Mouse (Mus musculus) lung, embryonic 16.5 days (tissue): ENCODE measurements around the gene Zfp367. TPM values are rescaled to one million over a fixed set of nuclear protein-coding genes. Genes with fewer than 3 reads are reported as not detected.

ENCODE experiments used
- ATAC-seq: fragments of 200-750 bp; cut with Nextera tagmentation; 2 replicates; pipeline ENCODE4 v1.8.0; 2017; ENCODE audit warnings: low read depth, mild to moderate bottlenecking, moderate library complexity
- H3K27ac ChIP-seq: fragments of 300-500 bp; sonication (generic); 2 replicates; pipeline ENCODE4 v1.5.1; 2014; ENCODE audit warnings: mild to moderate bottlenecking, control low read depth, low read length
- H3K27me3 ChIP-seq: fragments of 300-500 bp; sonication (generic); 2 replicates; pipeline ENCODE4 v1.6.1; 2014; ENCODE audit warnings: low read depth, low read length, mixed read lengths; ENCODE audit not compliant: control insufficient read depth, insufficient read depth
- H3K36me3 ChIP-seq: fragments of 300-500 bp; sonication (generic); 2 replicates; pipeline ENCODE4 v1.6.1; 2014; ENCODE audit warnings: low read length; ENCODE audit not compliant: control insufficient read depth, insufficient read depth
- H3K4me1 ChIP-seq: fragments of 300-500 bp; sonication (generic); replicated peaks from 2 replicates; pipeline ENCODE4 v1.6.1; 2014; ENCODE audit warnings: low read length, mixed read lengths; ENCODE audit not compliant: control insufficient read depth, insufficient read depth
- H3K4me2 ChIP-seq: fragments of 300-500 bp; sonication (generic); 2 replicates; pipeline ENCODE4 v1.6.1; 2014; ENCODE audit warnings: low read depth, low read length, control low read depth
- H3K4me3 ChIP-seq: fragments of 300-500 bp; sonication (generic); 2 replicates; pipeline ENCODE4 v1.5.1; 2014; ENCODE audit warnings: mild to moderate bottlenecking, low read length, control low read depth
- H3K9ac ChIP-seq: fragments of 300-500 bp; sonication (generic); 2 replicates; pipeline ENCODE4 v1.6.1; 2014; ENCODE audit warnings: low read length, control low read depth
- H3K9me3 ChIP-seq: fragments of 300-500 bp; sonication (generic); 2 replicates; pipeline ENCODE4 v1.6.1; 2016; ENCODE audit warnings: low read length; ENCODE audit not compliant: control insufficient read depth
- WGBS: fragments of 180-500 bp; shearing (Covaris S2); extraction: QIAGEN DNeasy Blood & Tissue Kit; methylation state at CpG from one replicate; pipeline ENCODE4 v1.1.7; 2014; 5-methylcytosine and 5-hydroxymethylcytosine counted together
- polyA plus RNA-seq: library from polyadenylated mRNA; unstranded; fragments of >200 nt; fragmentation: Nextera tagmentation; extraction: Ambion mirVana; gene quantifications from 2 replicates; pipeline ENCODE4 v1.2.1, GENCODE M21; 2015

Gene Zfp367
- polyA plus RNA-seq, 1 experiment from 2014 or later, result 24.1 TPM

DNA sequence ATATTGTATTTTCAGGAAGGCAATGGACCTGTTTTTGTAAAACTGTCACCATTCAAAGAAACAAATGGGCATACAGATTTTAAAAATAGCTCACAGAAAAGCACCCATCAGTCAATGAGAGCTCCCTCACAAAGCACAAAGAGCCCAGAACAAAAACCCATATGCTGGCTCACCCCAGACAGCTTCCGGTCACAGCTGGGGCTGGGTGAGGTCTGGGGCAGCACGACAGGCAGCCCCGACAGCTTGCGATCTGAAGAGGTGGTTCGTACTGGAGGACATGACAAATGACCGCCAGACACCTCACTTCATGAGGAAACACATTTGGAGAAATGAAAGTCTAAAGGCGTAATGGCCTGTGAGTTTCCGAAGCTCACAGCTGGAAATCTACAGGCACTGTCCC is 45.5 kb downstream of the Zfp367 start:
- Histone ChIP-seq H3K36me3 (no peaks in the 10 kb centered on the region), H3K9me3 (no peaks in the 10 kb centered on the region), H3K4me1 (peaks cover 6% of the 10 kb centered on the region), H3K4me3 (no peak overlapping the region), H3K4me2 (no peak overlapping the region), H3K9ac (no peak overlapping the region), H3K27me3 (no peaks in the 10 kb centered on the region), H3K27ac (no peak overlapping the region)
- WGBS, result 29% methylated on average over 8 of the region's 8 CpGs
- peak; percentile 76 for ATAC-seq

DNA sequence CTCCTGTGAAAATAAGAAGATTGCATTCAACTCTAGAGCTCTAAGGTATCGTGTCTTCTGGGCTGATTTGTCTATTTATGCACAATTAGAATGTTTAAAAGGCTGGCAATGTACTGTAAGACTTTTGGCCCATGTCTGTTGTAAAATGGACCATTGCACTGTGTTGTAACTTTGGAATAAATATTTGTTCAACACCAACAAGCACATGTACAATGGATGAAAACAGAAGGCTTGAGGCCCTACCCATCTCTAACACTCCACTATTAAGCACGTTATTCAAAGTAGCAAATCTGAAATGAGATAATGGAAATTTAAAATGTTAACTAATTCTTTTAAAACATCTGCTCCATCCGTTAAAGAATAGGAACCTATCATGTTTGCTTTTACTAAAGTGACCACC is 45.9 kb downstream of the Zfp367 start:
- Histone ChIP-seq H3K9me3 (no peaks in the 10 kb centered on the region), H3K27ac (no peak overlapping the region), H3K4me1 (peaks cover 6% of the 10 kb centered on the region), H3K27me3 (no peaks in the 10 kb centered on the region), H3K4me3 (no peak overlapping the region), H3K9ac (no peak overlapping the region), H3K36me3 (no peaks in the 10 kb centered on the region), H3K4me2 (no peak overlapping the region)
- 48% methylated on average over 3 of the region's 3 CpGs for WGBS
- peak; percentile 34; the same call in 1 of the 2 replicates for ATAC-seq

DNA sequence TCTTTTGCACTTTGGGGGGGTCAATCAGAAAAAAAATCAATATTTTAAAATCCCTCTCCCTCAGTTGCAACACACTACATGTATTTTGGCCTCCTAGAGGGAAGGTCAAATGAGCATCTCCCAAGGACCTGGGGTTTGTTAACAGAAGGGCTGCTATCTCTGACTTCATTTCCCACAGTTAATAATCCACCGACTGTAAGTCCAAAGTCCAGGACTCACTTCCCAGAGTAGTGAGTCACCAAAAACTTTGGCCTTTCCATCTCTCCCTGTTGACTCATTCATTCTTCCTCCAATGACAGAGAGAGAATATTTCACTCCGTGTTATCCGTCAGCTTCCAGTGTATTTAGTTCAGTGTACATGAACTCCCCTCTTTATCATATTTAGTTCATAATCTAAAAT is 47.3 kb downstream of the Zfp367 start:
- no peaks in the 10 kb centered on the region for H3K36me3 ChIP-seq
- no peak overlapping the region for H3K9ac ChIP-seq
- no peak for ATAC-seq
- no peak overlapping the region for H3K27ac ChIP-seq
- H3K9me3 ChIP-seq, result no peaks in the 10 kb centered on the region
- no peak overlapping the region for H3K4me3 ChIP-seq
- peaks cover 6% of the 10 kb centered on the region for H3K4me1 ChIP-seq
- WGBS, result 69% methylated on average over 3 of the region's 3 CpGs
- H3K27me3 ChIP-seq, result no peaks in the 10 kb centered on the region
- no peak overlapping the region for H3K4me2 ChIP-seq

DNA sequence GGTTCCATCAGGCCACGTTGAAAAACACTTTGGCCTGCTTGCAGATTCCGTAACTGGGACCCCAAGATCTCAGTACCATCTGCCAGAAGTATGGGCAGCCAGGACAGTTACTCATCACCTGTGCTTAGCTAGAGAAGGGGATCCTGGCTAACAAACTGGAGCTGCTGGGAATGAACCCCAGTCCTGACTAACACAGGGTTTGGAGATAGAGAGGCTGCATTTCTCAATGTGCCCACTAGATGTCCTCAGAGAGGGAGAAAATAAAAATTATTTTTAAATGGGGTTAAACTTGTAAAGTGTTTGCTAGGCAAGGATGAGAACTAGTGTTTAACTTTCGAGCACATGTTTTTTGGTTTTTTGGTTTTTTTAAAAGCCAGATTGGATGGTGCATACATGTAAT is 52.8 kb downstream of the Zfp367 start:
- Histone ChIP-seq H3K27ac (no peak overlapping the region), H3K27me3 (no peaks in the 10 kb centered on the region), H3K9me3 (no peaks in the 10 kb centered on the region), H3K4me2 (no peak overlapping the region), H3K4me1 (no peaks in the 10 kb centered on the region), H3K36me3 (no peaks in the 10 kb centered on the region), H3K4me3 (no peak overlapping the region), H3K9ac (no peak overlapping the region)
- ATAC-seq, result peak; percentile 61; the same call in 1 of the 2 replicates
- WGBS, result 67% methylated on average over 3 of the region's 3 CpGs

DNA sequence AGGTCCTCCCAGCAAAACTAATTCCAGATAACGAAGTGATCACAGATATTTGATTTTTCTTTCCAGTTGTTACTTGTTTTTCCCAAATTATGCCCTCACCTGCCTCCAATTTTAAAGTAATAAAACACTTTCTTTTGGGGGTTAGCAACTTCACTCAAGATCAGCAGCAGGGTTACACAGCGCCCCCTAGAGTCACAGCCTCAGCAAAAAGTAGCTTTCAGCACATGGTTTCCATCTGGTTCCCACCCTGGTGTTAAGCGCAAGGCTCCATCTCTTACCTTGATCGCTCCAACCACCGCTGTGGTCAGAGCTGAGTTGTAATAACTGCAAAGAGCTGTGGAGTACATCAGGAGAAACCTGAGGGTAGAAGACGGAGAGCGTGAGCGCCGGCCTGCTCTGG is 54.0 kb downstream of the Zfp367 start:
- Histone ChIP-seq H3K4me3 (no peak overlapping the region), H3K27ac (no peak overlapping the region), H3K36me3 (no peaks in the 10 kb centered on the region), H3K9ac (no peak overlapping the region), H3K9me3 (no peaks in the 10 kb centered on the region), H3K4me2 (no peak overlapping the region), H3K4me1 (no peaks in the 10 kb centered on the region), H3K27me3 (no peaks in the 10 kb centered on the region)
- ATAC-seq, result no peak
- WGBS, result 75% methylated on average over 9 of the region's 9 CpGs

DNA sequence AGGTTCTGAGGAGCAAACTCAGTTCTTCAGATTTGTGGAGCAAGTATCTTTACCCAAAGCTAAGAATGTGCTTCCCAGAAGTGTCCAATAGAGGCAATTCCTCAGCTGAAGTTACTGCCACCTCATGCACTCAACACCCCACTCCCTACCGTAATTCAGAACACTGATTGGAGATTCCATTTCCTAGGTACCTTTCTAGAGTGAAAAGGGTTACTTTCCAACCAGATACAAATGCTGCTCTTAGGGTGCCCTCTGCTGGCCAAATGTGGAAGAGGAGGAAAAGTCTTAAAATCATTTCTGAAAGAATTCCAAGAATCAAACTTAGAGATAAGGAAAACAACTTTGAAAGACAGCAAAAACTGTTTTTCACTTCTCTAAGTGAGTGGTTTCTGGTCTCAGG is 59.7 kb downstream of the Zfp367 start:
- H3K9ac ChIP-seq, result no peak overlapping the region
- H3K4me3 ChIP-seq, result no peak overlapping the region
- H3K27me3 ChIP-seq, result no peaks in the 10 kb centered on the region
- H3K9me3 ChIP-seq, result no peaks in the 10 kb centered on the region
- H3K27ac ChIP-seq, result no peak overlapping the region
- 0 out of 2 replicates have a peak, but pooled peaks have one; percentile 57 for ATAC-seq
- WGBS, result 0% methylated on average over 1 of the region's 1 CpGs
- H3K4me2 ChIP-seq, result no peak overlapping the region
- H3K4me1 ChIP-seq, result peaks cover 14% of the 10 kb centered on the region
- no peaks in the 10 kb centered on the region for H3K36me3 ChIP-seq

DNA sequence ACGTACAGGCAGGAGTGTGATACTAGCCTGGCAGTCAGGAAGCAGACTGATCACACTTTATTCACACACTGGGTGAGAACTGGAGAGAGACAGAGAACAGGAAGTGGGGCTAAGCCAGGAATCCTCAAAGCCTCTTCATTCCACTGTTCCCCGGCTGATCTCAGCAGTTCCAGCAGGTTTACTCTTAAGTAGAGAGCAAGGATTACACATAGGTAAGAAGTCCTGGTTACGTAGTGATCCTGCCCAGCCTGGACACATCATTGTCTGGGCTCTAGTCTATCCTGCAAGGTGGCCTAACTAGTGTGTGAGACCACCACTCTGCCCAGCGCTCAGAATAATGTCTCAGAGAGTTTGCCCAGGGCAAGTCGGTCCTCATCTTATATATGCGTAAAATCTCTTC is 60.2 kb downstream of the Zfp367 start:
- Histone ChIP-seq H3K9me3 (no peaks in the 10 kb centered on the region), H3K9ac (no peak overlapping the region), H3K4me1 (peaks cover 14% of the 10 kb centered on the region), H3K4me3 (no peak overlapping the region), H3K27me3 (no peaks in the 10 kb centered on the region), H3K36me3 (no peaks in the 10 kb centered on the region), H3K27ac (no peak overlapping the region), H3K4me2 (no peak overlapping the region)
- ATAC-seq, result peak; percentile 18; the same call in 1 of the 2 replicates
- 47% methylated on average over 6 of the region's 6 CpGs for WGBS

DNA sequence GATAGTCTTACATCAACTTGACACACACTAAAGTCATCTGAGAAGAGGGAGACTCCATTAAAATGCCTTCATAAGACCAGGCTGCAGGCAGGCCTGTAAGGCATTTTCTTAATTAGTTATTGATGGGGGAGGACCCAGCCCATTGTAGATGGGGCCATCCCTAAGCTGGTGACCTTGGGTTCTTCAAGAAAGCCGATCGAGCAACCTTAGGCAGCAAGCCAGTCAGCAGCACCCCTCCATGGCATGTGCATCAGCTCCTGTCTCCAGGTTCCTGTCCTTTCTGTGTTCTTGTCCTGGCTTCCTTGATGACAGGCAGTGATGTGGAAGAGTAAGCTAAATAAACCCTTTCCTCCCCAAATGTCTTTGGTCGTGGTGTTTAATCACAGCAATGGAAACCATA is 60.9 kb downstream of the Zfp367 start:
- no peaks in the 10 kb centered on the region for H3K27me3 ChIP-seq
- H3K9ac ChIP-seq, result no peak overlapping the region
- WGBS, result 72% methylated on average over 3 of the region's 3 CpGs
- no peaks in the 10 kb centered on the region for H3K9me3 ChIP-seq
- ATAC-seq, result no peak
- H3K27ac ChIP-seq, result no peak overlapping the region
- no peaks in the 10 kb centered on the region for H3K36me3 ChIP-seq
- H3K4me3 ChIP-seq, result no peak overlapping the region
- H3K4me2 ChIP-seq, result no peak overlapping the region
- peaks cover 14% of the 10 kb centered on the region for H3K4me1 ChIP-seq

DNA sequence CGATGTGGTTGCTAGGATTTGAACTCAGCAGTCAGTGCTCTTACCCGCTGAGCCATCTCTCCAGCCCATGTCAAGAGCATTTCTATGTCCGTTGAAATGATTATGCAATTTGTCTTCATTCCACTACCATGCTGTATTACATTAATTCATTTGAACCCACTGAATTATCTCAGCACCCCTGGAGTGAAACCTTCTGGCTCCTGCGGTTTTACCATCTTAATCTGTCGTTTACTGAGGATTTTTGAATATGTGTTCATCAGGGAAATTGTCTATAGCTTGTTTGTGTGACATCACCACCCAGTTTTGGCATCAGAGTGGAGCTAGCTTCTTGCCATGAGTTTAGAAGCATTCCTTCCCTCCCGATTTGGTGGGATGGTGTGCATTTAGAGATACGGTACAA is 62.0 kb downstream of the Zfp367 start:
- no peaks in the 10 kb centered on the region for H3K9me3 ChIP-seq
- no peaks in the 10 kb centered on the region for H3K36me3 ChIP-seq
- no peak overlapping the region for H3K4me3 ChIP-seq
- H3K9ac ChIP-seq, result no peak overlapping the region
- H3K4me2 ChIP-seq, result no peak overlapping the region
- H3K27ac ChIP-seq, result no peak overlapping the region
- no peaks in the 10 kb centered on the region for H3K27me3 ChIP-seq
- ATAC-seq, result no peak
- peaks cover 14% of the 10 kb centered on the region for H3K4me1 ChIP-seq
- 73% methylated on average over 7 of the region's 7 CpGs for WGBS

DNA sequence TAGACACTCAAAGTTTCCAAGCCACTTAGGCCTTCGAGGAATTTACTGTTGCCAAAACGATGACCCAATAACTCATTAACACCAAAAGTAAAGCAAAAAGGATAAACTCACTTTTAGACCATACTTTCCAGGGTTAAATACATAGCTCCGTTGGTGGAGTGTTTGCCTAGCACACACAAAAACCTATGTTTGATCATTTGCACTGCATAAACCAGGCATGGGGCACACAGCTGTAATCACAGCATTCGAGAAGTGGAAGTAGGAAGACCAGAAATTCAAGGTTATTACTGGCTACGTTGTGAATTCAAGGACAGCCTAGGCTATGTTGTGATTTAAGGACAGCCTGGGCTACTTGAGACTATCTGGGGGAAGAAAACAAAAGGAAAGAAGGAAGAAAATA is 62.7 kb downstream of the Zfp367 start:
- Histone ChIP-seq H3K36me3 (no peaks in the 10 kb centered on the region), H3K9ac (no peak overlapping the region), H3K4me3 (no peak overlapping the region), H3K27ac (no peak overlapping the region), H3K4me2 (no peak overlapping the region), H3K27me3 (no peaks in the 10 kb centered on the region), H3K9me3 (no peaks in the 10 kb centered on the region), H3K4me1 (peaks cover 14% of the 10 kb centered on the region)
- WGBS, result 58% methylated on average over 5 of the region's 5 CpGs
- peak; percentile 81 for ATAC-seq
